ENCODE assay signal across 8 mouse cellular contexts in genomic region chr10:42987594-42988052, GRCm38 (mm10).
A peak's percentile ranks its signal among the peaks of the same experiment; 100 is the strongest.
DNase-seq lines count a peak whose midpoint lies in the region; ATAC-seq lines count a peak whose summit lies in the region.

No protein-coding gene starts in this region.

- peak; percentile 42 for DNase-seq in ovary, postnatal 36 days (ENCODE audit: low spot score)
- DNase-seq in ovary, postnatal 10 days (ENCODE audit: low spot score), result no peak
- DNase-seq in embryonic facial prominence, embryonic 11.5 days (ENCODE audit: low spot score), result peak; percentile 82
- DNase-seq in kidney, postnatal 14 days, result peak; percentile 71
- DNase-seq in thymus, postnatal 14 days, result peak; percentile 45
- no peak for DNase-seq in right cerebral cortex, postnatal 14 days

- peak; percentile 69 for ATAC-seq in embryonic facial prominence, embryonic 11.5 days (replicated peaks; ENCODE audit: insufficient number of reproducible peaks, low FRiP score, low TSS enrichment, low read depth)
- ATAC-seq in heart, embryonic 15.5 days (replicated peaks; ENCODE audit: insufficient number of reproducible peaks, insufficient read depth, low FRiP score, low read depth), result peak; percentile 68
- peak; percentile 62 for ATAC-seq in midbrain, embryonic 12.5 days (ENCODE audit: low FRiP score, low read depth)

- no peak overlapping the region for H3K4me2 ChIP-seq in embryonic facial prominence, embryonic 11.5 days (ENCODE audit: low read depth, low read length)
- H3K4me2 ChIP-seq in heart, embryonic 15.5 days, result no peak overlapping the region
- H3K4me2 ChIP-seq in midbrain, embryonic 12.5 days (replicated peaks), result no peak overlapping the region

- H3K4me1 ChIP-seq in embryonic facial prominence, embryonic 11.5 days (ENCODE audit: control insufficient read depth, insufficient read depth, low read length), result no peaks in the 10 kb centered on the region
- 0 out of 2 replicates have a peak, but pooled peaks cover 2% of the 10 kb centered on the region for H3K4me1 ChIP-seq in heart, embryonic 15.5 days (replicated peaks)
- H3K4me1 ChIP-seq in midbrain, embryonic 12.5 days, result peaks cover 14% of the 10 kb centered on the region

- H3K9ac ChIP-seq in embryonic facial prominence, embryonic 11.5 days (replicated peaks; ENCODE audit: low read length), result no peak overlapping the region
- H3K9ac ChIP-seq in heart, embryonic 15.5 days, result no peak overlapping the region
- no peak overlapping the region for H3K9ac ChIP-seq in midbrain, embryonic 12.5 days (replicated peaks)

- WGBS in embryonic facial prominence, embryonic 11.5 days, result 11% methylated on average over 6 of the region's 6 CpGs
- WGBS in heart, embryonic 15.5 days, result 20% methylated on average over 6 of the region's 6 CpGs
- WGBS in midbrain, embryonic 12.5 days, result 15% methylated on average over 6 of the region's 6 CpGs

- no peak overlapping the region for H3K4me3 ChIP-seq in embryonic facial prominence, embryonic 11.5 days (ENCODE audit: low read depth, low read length)
- no peak overlapping the region for H3K4me3 ChIP-seq in heart, embryonic 15.5 days
- H3K4me3 ChIP-seq in midbrain, embryonic 12.5 days, result no peak overlapping the region

- H3K36me3 ChIP-seq in embryonic facial prominence, embryonic 11.5 days (replicated peaks; ENCODE audit: control insufficient read depth, insufficient read depth, low read depth, low read length), result no peaks in the 10 kb centered on the region
- H3K36me3 ChIP-seq in heart, embryonic 15.5 days, result no peaks in the 10 kb centered on the region
- H3K36me3 ChIP-seq in midbrain, embryonic 12.5 days, result no peaks in the 10 kb centered on the region

- H3K9me3 ChIP-seq in embryonic facial prominence, embryonic 11.5 days (replicated peaks; ENCODE audit: control insufficient read depth, low read length), result no peaks in the 10 kb centered on the region
- no peaks in the 10 kb centered on the region for H3K9me3 ChIP-seq in heart, embryonic 15.5 days (replicated peaks)
- no peaks in the 10 kb centered on the region for H3K9me3 ChIP-seq in midbrain, embryonic 12.5 days

- H3K27me3 ChIP-seq in embryonic facial prominence, embryonic 11.5 days (ENCODE audit: control insufficient read depth, insufficient read depth, low read length), result no peaks in the 10 kb centered on the region
- 0 out of 2 replicates have a peak, but pooled peaks cover 13% of the 10 kb centered on the region for H3K27me3 ChIP-seq in heart, embryonic 15.5 days
- peaks cover 8% of the 10 kb centered on the region for H3K27me3 ChIP-seq in midbrain, embryonic 12.5 days

- no peak overlapping the region for H3K27ac ChIP-seq in embryonic facial prominence, embryonic 11.5 days (replicated peaks; ENCODE audit: low read depth, low read length)
- no peak overlapping the region for H3K27ac ChIP-seq in heart, embryonic 15.5 days
- no peak overlapping the region for H3K27ac ChIP-seq in midbrain, embryonic 12.5 days (replicated peaks)

Comparison
In these comparisons a context has a peak if more than half of its experiments do, and no peak if none do; other contexts are left out.
1. DNase-seq: peak in ovary, postnatal 36 days (single experiment), embryonic facial prominence, embryonic 11.5 days (single experiment), kidney, postnatal 14 days (single experiment) and thymus, postnatal 14 days (single experiment); none in ovary, postnatal 10 days (single experiment) and right cerebral cortex, postnatal 14 days (single experiment).
2. Peak in every context shown above with its lines, with median percentiles within 50 percentile points of each other: ATAC-seq.